ENCODE assay signal across 8 mouse cellular contexts in genomic region chr1:131089525-131090127, GRCm38 (mm10). TPM values are rescaled to one million over a fixed set of nuclear protein-coding genes. Genes with fewer than 3 reads are reported as not detected.
DNase-seq lines count a peak whose midpoint lies in the region; ATAC-seq and TF ChIP-seq lines count a peak whose summit lies in the region.

No protein-coding gene starts in this region.

- H3K36me3 ChIP-seq in forebrain, embryonic 11.5 days (ENCODE audit: control insufficient read depth, insufficient read depth, low read length) = no peaks in the 10 kb centered on the region
- H3K36me3 ChIP-seq in forebrain, postnatal 0 days (ENCODE audit: insufficient read depth) = no peaks in the 10 kb centered on the region
- H3K36me3 ChIP-seq in liver, embryonic 14.5 days (replicated peaks; ENCODE audit: control insufficient read depth, insufficient read depth, low read depth) = no peaks in the 10 kb centered on the region

- no peak for DNase-seq in forebrain, embryonic 11.5 days (ENCODE audit: low spot score)
- DNase-seq in forebrain, postnatal 0 days = no peak
- peak; percentile 90 for DNase-seq in 416B (ENCODE audit: low read depth)
- DNase-seq in liver, embryonic 14.5 days (ENCODE audit: low read depth in 3 of 3, low spot score in 3 of 3) = no peak
- no peak for DNase-seq in testis, postnatal 14 days (ENCODE audit: low spot score)
- DNase-seq in MN1 (ENCODE audit: low spot score) = no peak
- DNase-seq in cerebellum, adult 11-12 months = no peak

- TF ChIP-seq CTCF in forebrain, postnatal 0 days (IDR thresholded peaks at IDR 0.05; ENCODE audit: low read depth) = no peak
- TF ChIP-seq CTCF in liver, embryonic 14.5 days (IDR thresholded peaks at IDR 0.05; ENCODE audit: low read depth) = no peak

- ATAC-seq in forebrain, embryonic 11.5 days (replicated peaks; ENCODE audit: low FRiP score) = no peak
- ATAC-seq in forebrain, postnatal 0 days = no peak
- ATAC-seq in granulocyte monocyte progenitor cell, adult 5-6 weeks (replicated peaks; ENCODE audit: poor library complexity, severe bottlenecking) = peak; percentile 37
- ATAC-seq in liver, embryonic 14.5 days (ENCODE audit: insufficient read depth) = no peak

- H3K9me3 ChIP-seq in forebrain, embryonic 11.5 days (ENCODE audit: control insufficient read depth, low read length) = no peaks in the 10 kb centered on the region
- H3K9me3 ChIP-seq in forebrain, postnatal 0 days (ENCODE audit: low read length) = no peaks in the 10 kb centered on the region
- H3K9me3 ChIP-seq in liver, embryonic 14.5 days (ENCODE audit: control insufficient read depth, low read length) = no peaks in the 10 kb centered on the region

- 82% methylated on average over 2 of the region's 2 CpGs for WGBS in forebrain, embryonic 11.5 days
- WGBS in forebrain, postnatal 0 days = 91% methylated on average over 2 of the region's 2 CpGs
- 53% methylated on average over 2 of the region's 2 CpGs for WGBS in liver, embryonic 14.5 days (ENCODE audit: insufficient replicate concordance)

- H3K4me2 ChIP-seq in forebrain, embryonic 11.5 days (ENCODE audit: low read depth, low read length, severe bottlenecking) = 0 out of 2 replicates have a peak overlapping the region, but pooled peaks have one; percentile 11
- H3K4me2 ChIP-seq in forebrain, postnatal 0 days (ENCODE audit: low read depth) = no peak overlapping the region
- H3K4me2 ChIP-seq in liver, embryonic 14.5 days (ENCODE audit: low read depth) = peak overlapping the region; percentile 19; the same call in 1 of the 2 replicates

- H3K4me3 ChIP-seq in forebrain, embryonic 11.5 days (ENCODE audit: low read depth, low read length) = no peak overlapping the region
- H3K4me3 ChIP-seq in forebrain, postnatal 0 days (ENCODE audit: low read depth, low read length) = no peak overlapping the region
- H3K4me3 ChIP-seq in liver, embryonic 14.5 days (ENCODE audit: insufficient read depth in 1 of 2, low read depth in 2 of 2, low read length in 2 of 2) = no peak overlapping the region

- H3K27ac ChIP-seq in forebrain, embryonic 11.5 days (ENCODE audit: low read depth, low read length) = no peak overlapping the region
- H3K27ac ChIP-seq in forebrain, postnatal 0 days (ENCODE audit: low read depth, low read length) = no peak overlapping the region
- H3K27ac ChIP-seq in liver, embryonic 14.5 days = no peak overlapping the region

- no peak overlapping the region for H3K9ac ChIP-seq in forebrain, embryonic 11.5 days (ENCODE audit: low read length)
- H3K9ac ChIP-seq in forebrain, postnatal 0 days = no peak overlapping the region
- no peak overlapping the region for H3K9ac ChIP-seq in liver, embryonic 14.5 days (replicated peaks)

- TF ChIP-seq EP300 in liver, embryonic 14.5 days (IDR thresholded peaks at IDR 0.05; ENCODE audit: low read depth) = no peak

- H3K4me1 ChIP-seq in forebrain, embryonic 11.5 days (replicated peaks; ENCODE audit: control insufficient read depth, insufficient read depth, low read length) = peaks cover 21% of the 10 kb centered on the region
- H3K4me1 ChIP-seq in forebrain, postnatal 0 days (ENCODE audit: insufficient read depth) = peaks cover 15% of the 10 kb centered on the region
- peaks cover 7 to 48% of the 10 kb centered on the region in 2 experiments for H3K4me1 ChIP-seq in liver, embryonic 14.5 days (replicated peaks; ENCODE audit: control insufficient read depth in 2 of 2, insufficient read depth in 2 of 2, low read length in 1 of 2)

- no peaks in the 10 kb centered on the region for H3K27me3 ChIP-seq in forebrain, embryonic 11.5 days (ENCODE audit: control insufficient read depth, insufficient read depth, low read length)
- no peaks in the 10 kb centered on the region for H3K27me3 ChIP-seq in forebrain, postnatal 0 days (ENCODE audit: insufficient read depth, low read length)
- no peaks in the 10 kb centered on the region for H3K27me3 ChIP-seq in liver, embryonic 14.5 days (ENCODE audit: control insufficient read depth, insufficient read depth, low read length)

RNA-seq across cellular contexts. Expression of gene Mapkapk2, which starts 8.0 kb away (rescaled TPM):
- 52.3 and 57.8 TPM in 2 replicates for polyA plus RNA-seq in forebrain, embryonic 11.5 days (2014; fragmentation: Nextera tagmentation; extraction: Ambion mirVana)
- 47.9 and 57.3 TPM in 2 replicates for total RNA-seq in forebrain, postnatal 0 days (2014; rRNA removed)
- 18.0 and 18.3 TPM in 2 replicates for polyA plus RNA-seq in forebrain, postnatal 0 days (2015; fragmentation: Nextera tagmentation; extraction: Ambion mirVana)
- 212 and 254 TPM in 2 replicates for total RNA-seq in granulocyte monocyte progenitor cell, adult 5-6 weeks (2014; fragmentation: Nextera tagmentation)
- 209 and 233 TPM in 2 replicates for total RNA-seq in granulocyte monocyte progenitor cell, adult 5-6 weeks (2017)
- polyA plus RNA-seq in liver, embryonic 14.5 days (2012; rRNA removed) = 10.3 and 12.9 TPM in 2 replicates
- 12.8 and 13.6 TPM in 2 replicates for polyA plus RNA-seq in liver, embryonic 14.5 days (2014; fragmentation: Nextera tagmentation; extraction: Ambion mirVana)

RNA-seq across cellular contexts. Expression of gene Dyrk3, which starts 48.5 kb away (rescaled TPM):
- polyA plus RNA-seq in forebrain, embryonic 11.5 days (2014; fragmentation: Nextera tagmentation; extraction: Ambion mirVana) = 17.1 and 20.8 TPM in 2 replicates
- 14.3 and 16.9 TPM in 2 replicates for total RNA-seq in forebrain, postnatal 0 days (2014; rRNA removed)
- 17.7 and 19.1 TPM in 2 replicates for polyA plus RNA-seq in forebrain, postnatal 0 days (2015; fragmentation: Nextera tagmentation; extraction: Ambion mirVana)
- total RNA-seq in granulocyte monocyte progenitor cell, adult 5-6 weeks (2014; fragmentation: Nextera tagmentation) = 6.1 and 6.2 TPM in 2 replicates
- total RNA-seq in granulocyte monocyte progenitor cell, adult 5-6 weeks (2017) = 4.1 and 6.3 TPM in 2 replicates
- polyA plus RNA-seq in liver, embryonic 14.5 days (2012; rRNA removed) = 8.5 and 10.6 TPM in 2 replicates
- polyA plus RNA-seq in liver, embryonic 14.5 days (2014; fragmentation: Nextera tagmentation; extraction: Ambion mirVana) = 14.3 and 14.9 TPM in 2 replicates
